Comparison of ENCODE assay signal across 7 mouse cellular contexts in genomic region chr12:73123093-73124041, GRCm38 (mm10). TPM values are rescaled to one million over a fixed set of nuclear protein-coding genes. Genes with fewer than 3 reads are reported as not detected.
A peak's percentile ranks its signal among the peaks of the same experiment; 100 is the strongest.
DNase-seq lines count a peak whose midpoint lies in the region; ATAC-seq lines count a peak whose summit lies in the region.

TSS of gene Mnat1 (plus strand) at chr12:73123717.

- H3K4me2 ChIP-seq in midbrain, embryonic 13.5 days (replicated peaks): peak within 1 kb of the TSS; percentile 67

- peaks cover 11% of the 10 kb centered on the region for H3K4me1 ChIP-seq in embryonic facial prominence, embryonic 10.5 days
- H3K4me1 ChIP-seq in limb, embryonic 10.5 days: peaks cover 9% of the 10 kb centered on the region
- H3K4me1 ChIP-seq in midbrain, embryonic 13.5 days (replicated peaks): peaks cover 16% of the 10 kb centered on the region

- no peaks in the 10 kb centered on the region for H3K36me3 ChIP-seq in embryonic facial prominence, embryonic 10.5 days (replicated peaks)
- H3K36me3 ChIP-seq in limb, embryonic 10.5 days: no peaks in the 10 kb centered on the region
- H3K36me3 ChIP-seq in midbrain, embryonic 13.5 days: no peaks in the 10 kb centered on the region

- H3K9ac ChIP-seq in midbrain, embryonic 13.5 days (replicated peaks): peak within 1 kb of the TSS; percentile 81

- H3K27me3 ChIP-seq in embryonic facial prominence, embryonic 10.5 days (replicated peaks; ENCODE audit: low read depth, poor library complexity, severe bottlenecking): no peaks in the 10 kb centered on the region
- H3K27me3 ChIP-seq in limb, embryonic 10.5 days (ENCODE audit: low read depth, poor library complexity, severe bottlenecking): no peaks in the 10 kb centered on the region
- H3K27me3 ChIP-seq in midbrain, embryonic 13.5 days: no peaks in the 10 kb centered on the region

- no peaks in the 10 kb centered on the region for H3K9me3 ChIP-seq in embryonic facial prominence, embryonic 10.5 days
- no peaks in the 10 kb centered on the region for H3K9me3 ChIP-seq in limb, embryonic 10.5 days (replicated peaks)
- H3K9me3 ChIP-seq in midbrain, embryonic 13.5 days: no peaks in the 10 kb centered on the region

- peak within 1 kb of the TSS; percentile 89 for H3K27ac ChIP-seq in embryonic facial prominence, embryonic 10.5 days (replicated peaks)
- peak within 1 kb of the TSS; percentile 84 for H3K27ac ChIP-seq in limb, embryonic 10.5 days
- H3K27ac ChIP-seq in midbrain, embryonic 13.5 days: 0 out of 2 replicates have a peak within 1 kb of the TSS, but pooled peaks have one; percentile 21

- 2% methylated on average over 23 of the region's 23 CpGs for WGBS in embryonic facial prominence, embryonic 10.5 days
- WGBS in limb, embryonic 10.5 days: 1% methylated on average over 23 of the region's 23 CpGs
- WGBS in midbrain, embryonic 13.5 days: under 1% methylated on average over 23 of the region's 23 CpGs

- ATAC-seq in granulocyte monocyte progenitor cell, adult 5-6 weeks (replicated peaks; ENCODE audit: poor library complexity, severe bottlenecking): peak; percentile 98
- ATAC-seq in midbrain, embryonic 13.5 days: peak; percentile 80

- peak within 1 kb of the TSS; percentile 83 for H3K4me3 ChIP-seq in embryonic facial prominence, embryonic 10.5 days
- H3K4me3 ChIP-seq in limb, embryonic 10.5 days: peak within 1 kb of the TSS; percentile 79
- H3K4me3 ChIP-seq in midbrain, embryonic 13.5 days (replicated peaks): peak within 1 kb of the TSS; percentile 73

- peak; percentile 92 for DNase-seq in adrenal gland, postnatal 10 days
- peak; percentile 87 for DNase-seq in embryonic facial prominence, embryonic 10.5 days (ENCODE audit: low spot score)
- peak; percentile 67 for DNase-seq in kidney, adult 11 months
- peak; percentile 93 for DNase-seq in limb, embryonic 10.5 days (ENCODE audit: low spot score)
- peak; percentile 63 for DNase-seq in spleen, adult 12 weeks (ENCODE audit: low spot score)

RNA-seq across cellular contexts. Expression of gene Mnat1, which starts in this region (rescaled TPM):
- 10 to 100 TPM; 23.0 to 30.2 TPM for total RNA-seq in adrenal gland, postnatal 10 days (2021)
- polyA plus RNA-seq in embryonic facial prominence, embryonic 10.5 days (2016; fragmentation: Nextera tagmentation; extraction: Ambion mirVana): 40.7 and 40.8 TPM in 2 replicates
- 13.5 and 28.0 TPM in 2 replicates for total RNA-seq in granulocyte monocyte progenitor cell, adult 5-6 weeks (2014; fragmentation: Nextera tagmentation)
- 34.0 and 44.5 TPM in 2 replicates for total RNA-seq in granulocyte monocyte progenitor cell, adult 5-6 weeks (2017)
- 37.9 and 39.7 TPM in 2 replicates for polyA plus RNA-seq in limb, embryonic 10.5 days (2016; fragmentation: Nextera tagmentation; extraction: Ambion mirVana)
- polyA plus RNA-seq in midbrain, embryonic 13.5 days (2015; fragmentation: Nextera tagmentation; extraction: Ambion mirVana): 18.8 and 19.2 TPM in 2 replicates

Comparison
In these comparisons a context has a peak if more than half of its experiments do, and no peak if none do; other contexts are left out.
1. Peak in every context shown above with its lines: DNase-seq, ATAC-seq, H3K4me3 ChIP-seq and H3K27ac ChIP-seq.
2. H3K27ac ChIP-seq: peak in every context shown above with its lines; median percentile 89 in embryonic facial prominence, embryonic 10.5 days; 84 in limb, embryonic 10.5 days; 21 in midbrain, embryonic 13.5 days.